Mouse (Mus musculus): ENCODE data around the gene Cfap54. TPM values are rescaled to one million over a fixed set of nuclear protein-coding genes. Genes with fewer than 3 reads are reported as not detected.
A peak's percentile ranks its signal among the peaks of the same experiment; 100 is the strongest.

Cfap54 gene
- total and polyA plus RNA-seq, 2 experiments from 2014 or later: 3.0 to 5.2 TPM

DNA sequence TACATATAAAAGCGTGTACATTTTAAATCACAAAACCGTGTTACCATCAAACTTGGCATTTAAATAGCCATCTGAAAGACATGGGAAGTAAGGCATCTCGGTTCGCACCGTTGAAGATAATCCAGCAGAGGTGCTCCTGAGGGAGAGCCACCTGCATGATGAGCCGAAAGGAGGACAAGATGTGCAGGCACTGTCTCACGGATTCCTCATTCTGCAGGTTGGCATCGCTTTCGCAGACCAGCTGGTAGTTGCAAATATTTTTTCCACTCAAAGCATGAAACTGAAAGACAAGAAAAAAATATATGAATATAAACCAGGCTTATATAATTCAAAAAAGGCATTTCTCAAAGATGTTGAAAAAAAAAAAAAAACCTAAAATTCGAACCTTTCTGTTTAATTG, 16.4 kb downstream of the Cfap54 start:
- 77% methylated on average over 10 of the region's 10 CpGs for WGBS
- ATAC-seq (no peak), DNase-seq (ENCODE audit: low spot score) (no peak)

GRCm38 (mm10) chr10:93063576-93063975, 17.8 kb downstream of the Cfap54 start:
- Histone ChIP-seq H3K4me2 (ENCODE audit: low read depth, low read length) (no peak overlapping the region), H3K27me3 (ENCODE audit: insufficient read depth, low read length) (no peaks in the 10 kb centered on the region), H3K4me1 (ENCODE audit: insufficient read depth, low read length) (no peaks in the 10 kb centered on the region), H3K4me3 (ENCODE audit: low read length) (no peak overlapping the region), H3K9me3 (ENCODE audit: low read length) (no peaks in the 10 kb centered on the region), H3K36me3 (ENCODE audit: insufficient read depth, low read length) (no peaks in the 10 kb centered on the region), H3K27ac (no peak overlapping the region), H3K9ac (replicated peaks; ENCODE audit: low read length) (no peak overlapping the region)
- WGBS: 71% methylated on average over 3 of the region's 3 CpGs
- no peak for TF ChIP-seq CTCF (IDR thresholded peaks at IDR 0.05; ENCODE audit: low read depth)
- DNase-seq (ENCODE audit: low spot score): no peak
- ATAC-seq: no peak

More for the DNA sequence above, 16.4 kb downstream of the Cfap54 start:
- Histone ChIP-seq H3K4me2 (ENCODE audit: low read depth, low read length) (no peak overlapping the region), H3K9ac (replicated peaks; ENCODE audit: low read length) (no peak overlapping the region), H3K27ac (no peak overlapping the region), H3K9me3 (ENCODE audit: low read length) (no peaks in the 10 kb centered on the region), H3K27me3 (ENCODE audit: insufficient read depth, low read length) (no peaks in the 10 kb centered on the region), H3K4me1 (ENCODE audit: insufficient read depth, low read length) (no peaks in the 10 kb centered on the region), H3K36me3 (ENCODE audit: insufficient read depth, low read length) (no peaks in the 10 kb centered on the region), H3K4me3 (ENCODE audit: low read length) (no peak overlapping the region)
- no peak for TF ChIP-seq CTCF (IDR thresholded peaks at IDR 0.05; ENCODE audit: low read depth)

GRCm38 (mm10) chr10:93062395-93062794, 19.0 kb downstream of the Cfap54 start:
- DNase-seq (ENCODE audit: low spot score) (no peak), ATAC-seq (no peak)
- Histone ChIP-seq H3K9me3 (ENCODE audit: low read length) (no peaks in the 10 kb centered on the region), H3K4me2 (ENCODE audit: low read depth, low read length) (no peak overlapping the region), H3K27me3 (ENCODE audit: insufficient read depth, low read length) (no peaks in the 10 kb centered on the region), H3K4me1 (ENCODE audit: insufficient read depth, low read length) (no peaks in the 10 kb centered on the region), H3K9ac (replicated peaks; ENCODE audit: low read length) (no peak overlapping the region), H3K36me3 (ENCODE audit: insufficient read depth, low read length) (no peaks in the 10 kb centered on the region), H3K27ac (no peak overlapping the region), H3K4me3 (ENCODE audit: low read length) (no peak overlapping the region)
- no peak for TF ChIP-seq CTCF (IDR thresholded peaks at IDR 0.05; ENCODE audit: low read depth)
- WGBS: 83% methylated on average over 4 of the region's 4 CpGs

DNA sequence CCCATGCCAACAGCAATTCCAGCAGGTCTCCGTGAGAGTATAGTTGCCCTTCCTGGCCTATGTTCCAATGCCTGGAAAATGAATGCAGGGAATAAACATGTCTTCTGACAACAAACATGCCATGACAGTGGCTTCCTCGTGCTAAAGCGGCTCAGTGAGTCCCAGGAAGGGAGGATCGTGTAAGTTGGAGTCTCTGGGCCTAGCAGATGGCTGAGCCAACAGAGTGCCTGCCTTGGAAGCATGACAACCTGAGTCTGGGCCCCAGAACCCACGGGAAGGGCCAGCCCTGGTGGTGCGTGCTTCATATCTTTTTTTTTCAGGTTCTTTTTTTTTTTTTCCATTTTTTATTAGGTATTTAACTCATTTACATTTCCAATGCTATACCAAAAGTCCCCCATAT, 27.6 kb downstream of the Cfap54 start:
- no peak for ATAC-seq
- DNase-seq (ENCODE audit: low spot score): no peak
- Histone ChIP-seq H3K27me3 (ENCODE audit: insufficient read depth, low read length) (no peaks in the 10 kb centered on the region), H3K36me3 (ENCODE audit: insufficient read depth, low read length) (no peaks in the 10 kb centered on the region), H3K4me1 (ENCODE audit: insufficient read depth, low read length) (no peaks in the 10 kb centered on the region), H3K4me2 (ENCODE audit: low read depth, low read length) (no peak overlapping the region), H3K4me3 (ENCODE audit: low read length) (no peak overlapping the region), H3K9ac (replicated peaks; ENCODE audit: low read length) (no peak overlapping the region), H3K27ac (no peak overlapping the region), H3K9me3 (ENCODE audit: low read length) (no peaks in the 10 kb centered on the region)
- TF ChIP-seq CTCF (IDR thresholded peaks at IDR 0.05; ENCODE audit: low read depth): no peak
- 65% methylated on average over 6 of the region's 6 CpGs for WGBS

DNA sequence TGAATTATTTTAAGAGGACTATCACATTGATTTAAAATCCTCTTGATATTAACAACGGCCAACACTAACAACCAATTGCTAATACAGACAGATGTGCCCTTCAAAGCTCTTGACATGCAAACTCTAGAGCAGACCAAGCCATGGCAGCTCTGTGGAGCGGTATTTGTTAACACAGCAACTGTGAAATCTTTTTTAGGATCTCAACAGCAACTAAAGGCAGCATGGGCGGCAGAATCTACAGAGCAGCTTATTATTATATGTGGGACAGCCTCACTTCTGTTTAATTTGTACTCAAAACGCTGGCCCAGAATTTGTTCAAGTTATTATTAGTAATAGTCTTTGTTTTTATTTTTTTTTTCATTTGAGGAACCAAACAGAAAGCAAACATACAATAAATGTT, 28.1 kb downstream of the Cfap54 start:
- H3K4me1 ChIP-seq (ENCODE audit: insufficient read depth, low read length): no peaks in the 10 kb centered on the region
- H3K4me3 ChIP-seq (ENCODE audit: low read length): no peak overlapping the region
- WGBS: 89% methylated on average over 4 of the region's 4 CpGs
- DNase-seq (ENCODE audit: low spot score): no peak
- H3K9me3 ChIP-seq (ENCODE audit: low read length): no peaks in the 10 kb centered on the region
- no peak for ATAC-seq
- H3K4me2 ChIP-seq (ENCODE audit: low read depth, low read length): no peak overlapping the region
- no peak overlapping the region for H3K27ac ChIP-seq
- H3K36me3 ChIP-seq (ENCODE audit: insufficient read depth, low read length): no peaks in the 10 kb centered on the region
- H3K27me3 ChIP-seq (ENCODE audit: insufficient read depth, low read length): no peaks in the 10 kb centered on the region
- TF ChIP-seq CTCF (IDR thresholded peaks at IDR 0.05; ENCODE audit: low read depth): no peak
- H3K9ac ChIP-seq (replicated peaks; ENCODE audit: low read length): no peak overlapping the region

- Histone ChIP-seq H3K4me2 (ENCODE audit: low read depth, low read length) (peak overlapping the region; percentile 51), H3K36me3 (ENCODE audit: insufficient read depth, low read length) (no peaks in the 10 kb centered on the region), H3K4me3 (ENCODE audit: low read length) (peak overlapping the region; percentile 23; the same call in 1 of the 2 replicates), H3K9me3 (ENCODE audit: low read length) (no peaks in the 10 kb centered on the region), H3K27ac (no peak overlapping the region), H3K4me1 (ENCODE audit: insufficient read depth, low read length) (no peaks in the 10 kb centered on the region), H3K9ac (replicated peaks; ENCODE audit: low read length) (no peak overlapping the region), H3K27me3 (ENCODE audit: insufficient read depth, low read length) (no peaks in the 10 kb centered on the region)
- peak; percentile 62 for ATAC-seq
- TF ChIP-seq CTCF (IDR thresholded peaks at IDR 0.05; ENCODE audit: low read depth): peak; percentile 81
- WGBS: 32% methylated on average over 13 of the region's 13 CpGs
- DNase-seq (ENCODE audit: low spot score): peak; percentile 94
These were observed 30.2 kb downstream of the Cfap54 start for GRCm38 (mm10) chr10:93051016-93051726.

DNA sequence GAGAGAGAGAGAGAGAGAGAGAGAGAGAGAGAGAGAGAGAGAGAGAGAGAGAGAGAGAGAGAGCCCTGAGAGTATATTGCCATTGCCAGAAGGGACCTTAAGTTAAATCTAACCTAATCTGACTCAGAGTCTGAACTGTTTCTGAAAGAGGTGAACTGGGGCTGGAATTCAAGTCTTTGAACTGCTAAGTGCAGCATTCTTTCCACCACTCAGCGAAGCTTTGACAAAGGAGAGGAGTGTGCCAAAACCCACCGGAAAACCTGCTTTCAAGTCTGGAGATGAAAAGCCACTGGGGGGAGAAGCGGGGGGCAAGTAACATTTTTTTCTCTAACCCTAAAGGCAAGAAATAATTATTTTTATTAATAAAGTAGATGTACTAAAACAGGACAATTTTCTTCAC, 30.8 kb downstream of the Cfap54 start:
- Histone ChIP-seq H3K9me3 (ENCODE audit: low read length) (no peaks in the 10 kb centered on the region), H3K36me3 (ENCODE audit: insufficient read depth, low read length) (no peaks in the 10 kb centered on the region), H3K27ac (no peak overlapping the region), H3K4me3 (ENCODE audit: low read length) (no peak overlapping the region), H3K4me2 (ENCODE audit: low read depth, low read length) (no peak overlapping the region), H3K9ac (replicated peaks; ENCODE audit: low read length) (no peak overlapping the region), H3K4me1 (ENCODE audit: insufficient read depth, low read length) (no peaks in the 10 kb centered on the region), H3K27me3 (ENCODE audit: insufficient read depth, low read length) (no peaks in the 10 kb centered on the region)
- no peak for ATAC-seq
- WGBS: 32% methylated on average over 3 of the region's 3 CpGs
- DNase-seq (ENCODE audit: low spot score): no peak
- TF ChIP-seq CTCF (IDR thresholded peaks at IDR 0.05; ENCODE audit: low read depth): no peak
